Mouse (Mus musculus) C2C12 (cell line): ENCODE measurements around the gene Pde4dip.

Source experiments
- CTCF ChIP-seq: IDR thresholded peaks from one replicate; pipeline ENCODE4 v1.5.1; 2011; ENCODE audit not compliant: control insufficient read depth, insufficient read depth, insufficient read length
- MAX ChIP-seq: IDR thresholded peaks from one replicate; pipeline ENCODE4 v1.6.1; 2011; ENCODE audit warnings: mild to moderate bottlenecking, control low read depth
- USF1 ChIP-seq: IDR thresholded peaks from one replicate; pipeline ENCODE4 v1.6.1; 2011; ENCODE audit warnings: low read depth, mild to moderate bottlenecking, control low read depth, moderate library complexity

DNA sequence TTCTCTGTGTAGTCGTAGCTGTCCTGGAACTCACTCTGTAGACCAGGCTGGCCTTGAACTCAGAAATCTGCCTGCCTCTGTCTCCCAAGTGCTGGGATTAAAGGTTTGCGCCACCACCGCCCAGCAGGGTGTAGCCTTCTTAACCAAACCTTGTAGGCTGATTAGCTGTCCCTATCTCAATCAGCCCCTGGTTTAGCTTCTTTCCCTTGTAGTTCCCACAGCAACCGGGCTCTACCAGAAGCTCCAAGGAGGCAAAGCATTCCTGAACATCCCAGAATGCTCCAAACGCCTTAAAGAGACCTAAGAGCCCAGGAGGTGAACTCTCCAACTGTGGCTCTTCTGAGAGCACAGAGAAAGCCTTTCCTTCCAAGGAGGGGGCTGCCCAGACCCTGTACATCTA, 19.8 kb downstream of the Pde4dip start:
- TF ChIP-seq CTCF (no peak), MAX (no peak), USF1 (no peak)
